Mouse (Mus musculus): Measurements from ENCODE around the gene Tprgl.

DNA sequence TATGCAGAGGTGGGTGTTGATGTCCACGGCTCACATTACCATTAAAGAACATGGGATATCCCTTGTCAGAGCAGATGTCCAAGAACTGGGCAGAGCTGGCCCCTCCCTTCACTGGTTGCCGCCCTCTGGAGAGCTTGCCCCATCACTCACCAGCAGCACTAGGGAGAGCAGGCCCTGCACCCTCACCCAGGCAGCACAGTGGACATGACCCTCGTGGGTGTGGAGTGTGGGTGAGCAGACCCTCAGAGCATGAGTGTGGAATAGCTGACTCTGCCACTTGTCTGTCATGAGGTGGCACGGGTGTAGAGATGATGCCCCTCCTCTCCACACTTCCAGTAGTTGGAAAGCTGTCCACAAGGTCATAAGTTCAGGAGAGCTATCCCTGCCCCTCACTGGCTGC, 25.7 kb downstream of the Tprgl start:
- TF ChIP-seq POLR2A (IDR thresholded peaks at IDR 0.05; ENCODE audit: insufficient read length, low read depth) (no peak), REST (IDR thresholded peaks at IDR 0.05; ENCODE audit: insufficient read depth, insufficient read length) (no peak)
